Mouse (Mus musculus) heart, postnatal 0 days (tissue): ENCODE results near the gene Elp5.

Experiments used
- CTCF ChIP-seq: IDR thresholded peaks from 2 replicates; pipeline ENCODE4 v1.5.1; 2016; ENCODE audit warnings: antibody characterized with exemption, control low read depth, low read depth
- EP300 ChIP-seq: IDR thresholded peaks from 2 replicates; pipeline ENCODE4 v1.6.1; 2016; ENCODE audit warnings: antibody characterized with exemption, low read depth

- peak; percentile 70 for TF ChIP-seq CTCF
- TF ChIP-seq EP300, result no peak
These were observed 38.5 kb upstream of the Elp5 start for GRCm38 (mm10) chr11:70020731-70021263.
